Mouse (Mus musculus): ENCODE data around the gene Bud13. TPM values are rescaled to one million over a fixed set of nuclear protein-coding genes. Genes with fewer than 3 reads are reported as not detected.

The Bud13 gene
- polyA plus RNA-seq (2021), result 17.2 TPM

DNA sequence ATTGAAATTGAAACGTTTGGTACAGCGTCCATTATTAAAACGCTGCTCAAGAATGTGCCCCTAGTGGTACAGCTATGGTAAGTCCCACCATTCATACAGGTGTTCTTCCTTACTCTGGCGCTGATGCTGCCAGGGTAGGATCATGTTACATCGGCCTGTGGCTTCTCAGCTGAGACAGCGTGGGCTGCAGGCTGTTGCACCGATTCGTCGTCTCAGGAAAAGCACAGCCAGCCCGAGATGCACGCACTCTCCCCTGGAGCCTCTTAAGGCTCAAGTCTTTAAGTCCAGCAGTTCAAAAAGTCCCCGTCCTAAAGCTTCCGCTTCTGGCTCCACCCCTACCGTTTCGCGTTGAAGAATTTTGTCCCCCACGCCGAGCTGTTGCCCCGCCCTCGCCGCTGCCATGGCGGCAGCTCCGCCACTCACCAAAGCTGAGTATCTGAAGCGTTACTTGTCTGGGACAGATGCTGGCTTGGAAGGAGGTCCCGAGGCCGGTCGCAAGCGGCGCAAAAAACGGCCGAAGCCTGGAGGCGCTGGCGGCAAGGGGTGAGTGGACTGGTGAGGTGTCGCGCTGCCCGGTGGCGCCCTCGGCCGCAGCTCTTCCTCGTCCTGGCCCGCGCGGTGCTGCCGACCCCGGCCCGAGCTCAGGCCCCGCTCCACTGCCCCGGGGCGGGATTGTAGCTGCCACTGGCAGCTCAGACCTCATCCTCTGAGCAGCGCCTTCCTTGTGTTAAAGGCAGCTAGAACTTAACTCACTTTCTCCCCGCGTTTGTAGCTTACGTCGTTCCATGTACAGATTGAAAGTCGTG lies at the start of gene Bud13:
TSS of gene Bud13 (plus strand) at position 378 of the 806 bp plus-strand sequence.
- TF ChIP-seq CTCF (IDR thresholded peaks at IDR 0.05), result no peak
- ChIA-PET POLR2A (interaction anchor here (1.7 kb wide), 1 partner anchor 9 kb away, joined by 6 read pairs; no protein-coding TSS in a partner anchor), CTCF (interaction anchor here (1.0 to 1.1 kb wide), 2 partner anchors 10 to 22 kb away, joined by 3 to 6 read pairs; partner anchors contain the start of gene Zpr1)
- DNase-seq (ENCODE audit: low read depth, low spot score), result peak; percentile 64
- H3K27me3 ChIP-seq, result no peaks in the 10 kb centered on the region
- peak; percentile 92 for ATAC-seq
- in situ Hi-C loops (cut with MboI; ENCODE audit: low pct_unique_long_range_greater_than_20kb), result no loop called here

DNA sequence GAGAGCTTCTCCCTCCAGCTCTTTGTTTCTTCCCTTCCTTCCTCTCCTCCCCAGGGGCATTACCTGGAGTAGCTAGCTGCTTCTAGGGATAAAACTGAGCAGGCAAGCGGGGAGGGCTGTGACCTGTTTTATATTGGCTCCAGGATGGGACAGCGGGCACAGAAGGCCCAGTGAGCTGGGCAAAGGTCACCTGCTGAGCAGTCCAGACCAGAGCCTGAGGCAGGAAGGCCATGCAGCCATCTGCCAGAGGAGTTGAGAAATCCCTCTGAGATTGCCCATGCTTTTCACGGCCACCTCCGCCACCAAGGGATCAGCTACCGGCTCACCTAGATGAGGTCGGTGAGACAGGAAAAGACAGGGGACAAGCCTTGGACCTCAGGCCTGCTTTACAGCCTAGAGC lies 47.6 kb upstream of the Bud13 start:
- TF ChIP-seq CTCF (IDR thresholded peaks at IDR 0.05), result no peak
- DNase-seq (ENCODE audit: low read depth, low spot score) (no peak), ATAC-seq (no peak)
- in situ Hi-C loops (cut with MboI; ENCODE audit: low pct_unique_long_range_greater_than_20kb), result no loop called here
- peaks cover 14% of the 10 kb centered on the region for H3K27me3 ChIP-seq
- CTCF ChIA-PET, result interaction anchor here (0.7 kb wide), 1 partner anchor 314 kb away, joined by 3 read pairs; no protein-coding TSS in a partner anchor
- POLR2A ChIA-PET, result no interaction called here

DNA sequence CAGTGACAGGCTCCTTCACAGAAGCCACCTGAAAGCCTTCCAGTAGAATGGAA lies 47.4 kb upstream of the Bud13 start, which contains the start of gene Apoc3:
TSS of gene Apoc3 (minus strand) at position 41 of the 53 bp plus-strand sequence.
- no peak for ATAC-seq
- DNase-seq (ENCODE audit: low read depth, low spot score), result no peak
- CTCF ChIA-PET, result interaction anchor here (0.7 kb wide), 1 partner anchor 315 kb away, joined by 3 read pairs; no protein-coding TSS in a partner anchor
- peaks cover 16% of the 10 kb centered on the region for H3K27me3 ChIP-seq
- TF ChIP-seq CTCF (IDR thresholded peaks at IDR 0.05), result no peak
- POLR2A ChIA-PET, result no interaction called here
- in situ Hi-C loops (cut with MboI; ENCODE audit: low pct_unique_long_range_greater_than_20kb), result no loop called here

DNA sequence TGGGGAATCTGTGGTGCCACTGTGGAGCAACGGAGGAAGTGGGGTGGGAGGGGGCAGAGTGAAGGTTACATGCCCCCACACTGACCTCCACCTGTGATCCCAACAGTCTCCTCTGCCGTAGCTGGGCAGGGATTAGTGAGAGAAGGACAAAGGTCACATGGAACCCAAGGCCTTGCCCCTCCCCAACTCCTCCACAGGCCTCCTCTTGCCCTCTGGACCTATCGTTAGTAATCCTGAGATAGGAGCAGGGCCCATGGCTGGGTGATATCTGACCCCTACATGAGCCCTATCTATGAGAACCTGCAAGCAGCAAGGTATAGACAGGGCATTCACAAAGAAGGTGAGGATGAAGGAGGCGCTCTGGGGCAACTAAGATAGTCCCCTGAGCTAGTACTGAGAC lies 47.2 kb upstream of the Bud13 start:
- peaks cover 18% of the 10 kb centered on the region for H3K27me3 ChIP-seq
- ChIA-PET POLR2A (no interaction called here), CTCF (interaction anchor here (0.7 kb wide), 1 partner anchor 315 kb away, joined by 3 read pairs; no protein-coding TSS in a partner anchor)
- no peak for ATAC-seq
- no peak for DNase-seq (ENCODE audit: low read depth, low spot score)
- TF ChIP-seq CTCF (IDR thresholded peaks at IDR 0.05), result no peak
- in situ Hi-C loops (cut with MboI; ENCODE audit: low pct_unique_long_range_greater_than_20kb), result no loop called here

DNA sequence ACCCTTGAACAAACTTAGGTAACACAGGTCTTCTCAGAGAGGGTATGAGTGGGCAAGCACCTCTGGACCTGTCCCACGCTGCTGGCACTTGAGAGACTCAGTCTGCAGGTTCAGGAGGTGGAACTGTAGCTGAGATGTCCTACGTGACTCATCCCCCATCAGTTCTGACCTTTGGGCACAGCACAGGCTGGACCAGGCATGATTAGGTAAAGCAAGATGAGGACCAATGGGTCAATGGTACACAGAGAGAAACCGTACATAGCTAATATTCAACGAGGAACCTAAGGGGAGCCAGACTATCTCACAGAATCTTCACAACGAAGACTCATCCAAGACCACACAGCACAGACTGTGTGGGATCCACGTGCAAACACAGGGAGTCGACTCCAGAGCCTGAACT lies 44.0 kb upstream of the Bud13 start:
- peaks cover 43% of the 10 kb centered on the region for H3K27me3 ChIP-seq
- DNase-seq (ENCODE audit: low read depth, low spot score), result no peak
- CTCF ChIA-PET, result interaction anchor here (2.3 kb wide), 1 partner anchor 9 kb away, joined by 8 read pairs; no protein-coding TSS in a partner anchor
- no peak for TF ChIP-seq CTCF (IDR thresholded peaks at IDR 0.05)
- no peak for ATAC-seq
- in situ Hi-C loops (cut with MboI; ENCODE audit: low pct_unique_long_range_greater_than_20kb), result no loop called here
- POLR2A ChIA-PET, result no interaction called here

DNA sequence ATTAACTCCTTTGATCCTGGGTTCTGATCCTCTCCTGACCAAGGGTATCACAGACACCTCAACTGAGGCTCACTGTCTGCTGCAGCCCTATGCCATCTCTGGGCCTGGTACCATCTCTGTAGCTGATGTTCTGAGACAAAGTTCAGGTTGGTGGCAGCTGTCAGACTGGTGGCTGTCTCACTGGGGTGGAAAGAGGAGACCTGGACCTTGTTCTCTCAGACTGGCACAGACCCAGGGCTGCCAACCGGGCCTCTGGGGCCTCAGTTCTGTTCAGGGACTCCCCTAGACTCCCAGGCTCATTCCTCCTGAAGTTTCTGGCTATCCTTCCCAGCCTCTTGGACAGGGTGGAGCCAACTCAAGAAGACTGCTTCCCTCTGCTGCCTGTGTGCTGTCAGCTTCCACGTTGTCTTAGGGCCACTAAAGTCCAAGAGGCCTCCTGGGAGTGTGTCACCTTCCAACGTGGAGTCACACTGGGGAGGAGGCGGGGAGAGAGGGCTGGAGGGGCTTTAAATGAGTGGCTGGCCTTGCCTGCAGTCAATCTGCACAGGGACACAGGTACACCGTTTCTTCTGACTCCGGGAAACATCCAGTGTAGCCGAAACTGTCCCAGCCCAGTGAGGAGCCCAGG lies 42.2 kb upstream of the Bud13 start, which contains the start of gene Apoa4:
TSS of gene Apoa4 (plus strand) at position 171 of the 628 bp plus-strand sequence.
- ChIA-PET POLR2A (no interaction called here), CTCF (interaction anchor here (2.3 kb wide), 1 partner anchor 11 kb away, joined by 8 read pairs; no protein-coding TSS in a partner anchor)
- in situ Hi-C loops (cut with MboI; ENCODE audit: low pct_unique_long_range_greater_than_20kb), result no loop called here
- no peak for ATAC-seq
- no peak for DNase-seq (ENCODE audit: low read depth, low spot score)
- no peak for TF ChIP-seq CTCF (IDR thresholded peaks at IDR 0.05)
- H3K27me3 ChIP-seq, result peaks cover 43% of the 10 kb centered on the region

DNA sequence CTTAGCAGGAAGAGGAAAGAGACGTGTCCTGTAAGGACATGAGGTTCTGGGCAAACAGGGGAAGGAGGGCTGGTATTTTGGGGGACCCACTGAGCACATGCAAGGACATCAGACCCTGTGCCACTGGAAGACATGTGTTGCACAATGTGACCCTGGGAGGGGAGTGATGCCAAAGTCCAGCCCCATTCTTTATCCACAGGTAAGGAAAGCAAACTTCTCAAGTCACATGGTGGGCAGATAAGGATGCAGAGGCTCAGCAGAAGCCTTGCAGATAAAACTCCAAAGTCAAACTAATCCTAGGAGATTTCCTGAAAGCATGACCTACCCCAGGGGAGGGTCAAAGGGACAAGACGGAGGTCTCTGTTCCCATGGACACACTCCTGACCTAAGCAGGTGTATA lies 41.0 kb upstream of the Bud13 start:
- CTCF ChIA-PET, result interaction anchor here (1.6 to 2.0 kb wide), 2 partner anchors 12 to 51 kb away, joined by 3 to 8 read pairs; no protein-coding TSS in a partner anchor
- no peak for DNase-seq (ENCODE audit: low read depth, low spot score)
- no peak for ATAC-seq

DNA sequence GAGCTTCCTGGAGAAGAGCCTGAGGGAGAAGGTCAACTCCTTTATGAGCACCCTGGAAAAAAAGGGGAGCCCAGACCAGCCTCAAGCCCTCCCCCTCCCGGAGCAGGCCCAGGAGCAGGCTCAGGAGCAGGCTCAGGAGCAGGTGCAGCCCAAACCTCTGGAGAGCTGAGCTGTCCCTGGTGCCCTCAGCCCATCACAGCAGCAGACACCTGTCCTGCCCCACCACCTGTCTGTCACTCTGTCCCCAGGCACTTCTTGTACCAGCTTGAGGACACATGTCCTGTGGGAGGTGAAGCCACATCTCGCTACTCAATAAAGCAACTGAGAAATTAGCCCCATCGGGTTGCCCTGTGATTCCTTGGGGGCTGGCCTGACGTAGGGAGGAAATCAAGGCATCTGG lies 39.7 kb upstream of the Bud13 start:
- H3K27me3 ChIP-seq, result peaks cover 39% of the 10 kb centered on the region
- ATAC-seq (no peak), DNase-seq (ENCODE audit: low read depth, low spot score) (no peak)
- in situ Hi-C loops (cut with MboI; ENCODE audit: low pct_unique_long_range_greater_than_20kb), result no loop called here
- no peak for TF ChIP-seq CTCF (IDR thresholded peaks at IDR 0.05)
- ChIA-PET POLR2A (no interaction called here), CTCF (interaction anchor here (0.6 to 2.0 kb wide), 3 partner anchors 13 to 1379 kb away, joined by 3 to 8 read pairs (median 3); no protein-coding TSS in a partner anchor)

More for the DNA sequence above, 41.0 kb upstream of the Bud13 start:
- in situ Hi-C loops (cut with MboI; ENCODE audit: low pct_unique_long_range_greater_than_20kb), result no loop called here
- no peak for TF ChIP-seq CTCF (IDR thresholded peaks at IDR 0.05)
- POLR2A ChIA-PET, result no interaction called here
- H3K27me3 ChIP-seq, result peaks cover 43% of the 10 kb centered on the region

DNA sequence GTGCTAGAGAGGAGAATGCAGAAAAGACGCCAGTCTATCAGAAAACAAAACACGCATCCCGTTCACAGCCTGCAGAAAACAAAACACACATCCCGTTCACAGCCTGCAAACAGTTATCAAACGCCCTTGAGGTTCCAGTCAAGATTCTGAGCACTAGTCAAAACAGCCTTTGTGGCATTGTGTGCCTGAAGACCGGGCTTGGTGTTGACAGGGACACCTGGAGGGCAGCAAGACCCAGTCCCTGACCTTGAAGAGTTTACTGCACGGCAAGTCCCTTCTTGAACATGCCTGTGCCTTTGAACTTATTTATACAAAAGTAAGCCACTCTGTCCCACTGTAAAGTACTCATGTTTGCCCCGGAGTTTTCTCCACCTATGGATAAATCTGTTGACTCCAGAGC lies 39.2 kb upstream of the Bud13 start:
- ChIA-PET POLR2A (no interaction called here), CTCF (interaction anchor here (1.3 kb wide), 1 partner anchor 302 kb away, joined by 3 read pairs; no protein-coding TSS in a partner anchor)
- ATAC-seq, result no peak
- H3K27me3 ChIP-seq, result peaks cover 41% of the 10 kb centered on the region
- TF ChIP-seq CTCF (IDR thresholded peaks at IDR 0.05), result no peak
- in situ Hi-C loops (cut with MboI; ENCODE audit: low pct_unique_long_range_greater_than_20kb), result no loop called here
- DNase-seq (ENCODE audit: low read depth, low spot score), result no peak

DNA sequence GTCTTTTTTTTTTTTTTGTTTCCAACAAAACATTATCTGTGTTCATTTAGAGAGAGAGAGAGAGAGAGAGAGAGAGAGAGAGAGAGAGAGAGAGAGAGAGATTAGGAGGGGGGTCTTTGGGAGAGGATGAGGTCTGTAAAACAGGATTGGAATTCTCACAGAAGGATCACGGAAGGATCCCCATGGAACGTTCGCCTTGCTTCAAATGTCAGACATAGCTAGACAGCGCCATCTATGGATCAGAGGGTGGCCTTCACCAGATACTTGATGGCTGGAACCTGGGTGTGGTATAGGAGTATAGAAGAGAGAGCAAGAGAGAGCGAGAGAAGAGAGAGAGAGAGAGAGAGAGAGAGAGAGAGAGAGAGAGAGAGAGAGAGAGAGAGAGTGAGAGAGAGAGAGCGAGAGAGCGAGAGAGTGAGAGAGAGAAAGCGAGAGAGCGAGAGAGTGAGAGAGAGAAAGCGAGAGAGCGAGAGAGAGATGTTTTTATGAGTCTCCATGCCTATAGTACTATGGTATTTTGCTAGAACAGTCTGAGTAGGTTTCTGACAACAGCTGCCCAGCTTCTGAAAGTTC lies 36.0 kb upstream of the Bud13 start:
- in situ Hi-C loops (cut with MboI; ENCODE audit: low pct_unique_long_range_greater_than_20kb), result no loop called here
- CTCF ChIA-PET, result interaction anchor here (0.7 to 3.3 kb wide), 6 partner anchors 10 to 54 kb away, joined by 3 to 19 read pairs (median 3); no protein-coding TSS in a partner anchor
- POLR2A ChIA-PET, result interaction anchor here (0.6 kb wide), 1 partner anchor 310 kb away, joined by 6 read pairs; no protein-coding TSS in a partner anchor
- ATAC-seq, result peak; percentile 67
- peak; percentile 7 for DNase-seq (ENCODE audit: low read depth, low spot score)
- peaks cover 31% of the 10 kb centered on the region for H3K27me3 ChIP-seq
- no peak for TF ChIP-seq CTCF (IDR thresholded peaks at IDR 0.05)

DNA sequence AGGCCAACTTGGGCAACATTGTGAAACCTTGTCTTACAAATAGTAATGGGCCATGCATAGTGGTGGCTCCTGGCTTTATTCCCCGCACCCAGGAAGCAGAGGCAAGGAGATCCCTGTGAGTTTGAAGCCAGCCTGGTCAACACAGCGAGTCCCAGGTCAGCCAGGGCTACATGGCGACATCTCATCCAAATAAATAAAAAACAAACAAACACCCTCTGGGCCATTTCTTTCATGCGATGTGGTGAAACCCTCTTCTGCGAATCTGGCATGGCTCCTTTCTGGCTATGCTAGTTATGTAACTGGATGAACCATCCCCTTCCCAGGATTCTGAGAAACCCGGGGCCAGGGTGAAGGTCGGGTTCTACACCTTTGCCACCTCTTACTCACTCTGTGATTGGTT lies 26.6 kb upstream of the Bud13 start:
- CTCF ChIA-PET, result no interaction called here
- TF ChIP-seq CTCF (IDR thresholded peaks at IDR 0.05), result no peak
- DNase-seq (ENCODE audit: low read depth, low spot score) (no peak), ATAC-seq (no peak)
- POLR2A ChIA-PET, result no interaction called here
- in situ Hi-C loops (cut with MboI; ENCODE audit: low pct_unique_long_range_greater_than_20kb), result no loop called here
- H3K27me3 ChIP-seq, result peaks cover 26% of the 10 kb centered on the region

Data from Patski (cell line).